Mouse (Mus musculus) ovary, postnatal 10 days (tissue): ENCODE results near the gene Ppp1r12a.

Experiments
- DNase-seq: peaks from one replicate; pipeline ENCODE4 v3.0.0; 2022; ENCODE audit warnings: low spot score

The Ppp1r12a gene

GRCm38 (mm10) chr10:108333642-108334041 lies 171.6 kb downstream of the Ppp1r12a start:
- no peak for DNase-seq
